Mouse (Mus musculus) macrophage (primary cell): Measurements from ENCODE around the gene Gm5771. TPM values are rescaled to one million over a fixed set of nuclear protein-coding genes. Genes with fewer than 3 reads are reported as not detected.
"Not testable (repeated sequence)": the region's sequence is repeated elsewhere in the genome, so short reads cannot be mapped to it uniquely, and the experiment has no call there.

Experiments
- H3K27ac ChIP-seq: fragments of 350-480 bp; formaldehyde crosslinking; 2 replicates; pipeline ENCODE4 v1.9.0; 2021
- H3K36me3 ChIP-seq: fragments of 350-480 bp; formaldehyde crosslinking; 2 replicates; pipeline ENCODE4 v1.9.0; 2021; ENCODE audit errors: inconsistent target
- H3K4me3 ChIP-seq: fragments of 350-480 bp; formaldehyde crosslinking; 2 replicates; pipeline ENCODE4 v1.9.0; 2021; ENCODE audit errors: inconsistent target
- H3K79me2 ChIP-seq: fragments of 350-480 bp; formaldehyde crosslinking; 2 replicates; pipeline ENCODE4 v1.9.0; 2021; ENCODE audit errors: inconsistent target
- WGBS: methylation state at CpG from one replicate; pipeline ENCODE4 v1.1.7; 2026; ENCODE audit warnings: inconsistent platforms; ENCODE audit not compliant: missing documents; 5-methylcytosine and 5-hydroxymethylcytosine counted together
- polyA plus RNA-seq: library from polyadenylated mRNA; stranded (reverse); fragments of 250-400 nt; gene quantifications from 3 replicates; pipeline ENCODE4 v1.2.4, GENCODE M21; 2018; ENCODE audit warnings: inconsistent platforms
- total RNA-seq, 78 experiments: library from RNA; depleted of rRNA; stranded (reverse); fragments of 250-400 nt; gene quantifications; 1 replicate in 9 of 78; 2 replicates in 24 of 78; 3 replicates in 43 of 78; 4 replicates in 2 of 78; pipeline ENCODE4 v1.2.4; 2018; ENCODE audit warnings: inconsistent platforms in 56 of 78

Gene Gm5771
- not detected for total RNA-seq (2018; cell fraction: chromatin; rRNA removed)
- not detected for total RNA-seq (2018; cell fraction: cytosol; rRNA removed)
- total RNA-seq (2018; cell fraction: nucleus; rRNA removed) = not detected
- polyA plus RNA-seq = not detected in 3 replicates

DNA sequence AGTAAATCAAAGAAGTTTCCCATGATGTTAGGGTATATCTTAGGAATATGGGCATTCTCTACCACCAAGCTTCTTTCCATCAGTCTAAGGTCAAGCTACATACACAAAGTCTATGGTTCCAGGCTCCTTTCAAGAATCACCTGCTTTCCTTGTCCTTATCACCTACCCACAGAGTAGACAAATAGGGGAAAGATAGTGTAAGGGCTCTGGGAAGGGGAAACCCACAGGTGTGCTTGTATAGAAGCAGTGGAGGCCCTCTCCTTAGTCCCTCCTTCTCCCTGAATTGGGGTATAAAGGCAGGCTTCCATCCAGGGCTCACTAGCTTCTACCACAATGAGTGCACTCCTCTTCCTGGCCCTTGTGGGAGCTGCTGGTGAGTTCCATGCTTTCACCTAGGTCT lies at the start of gene Gm5771:
Gene Gm5771, plus strand, starts transcription at position 301 of the 400 bp plus-strand sequence.
- H3K79me2 ChIP-seq, H3K4me3 ChIP-seq, H3K36me3 ChIP-seq, H3K27ac ChIP-seq: not testable (repeated sequence)

- H3K36me3 ChIP-seq = no peaks in the 10 kb centered on the region
- WGBS = 90% methylated on average over 2 of the region's 2 CpGs
- H3K27ac ChIP-seq = no peak within 1 kb of the TSS
- H3K4me3 ChIP-seq = no peak within 1 kb of the TSS
- no peaks in the 10 kb centered on the region for H3K79me2 ChIP-seq
These were observed 38.2 kb upstream of the Gm5771 start, which contains the start of gene Try10 for GRCm38 (mm10) chr6:41353932-41354331. Gene Try10 (plus strand): TSS chr6:41354105.

DNA sequence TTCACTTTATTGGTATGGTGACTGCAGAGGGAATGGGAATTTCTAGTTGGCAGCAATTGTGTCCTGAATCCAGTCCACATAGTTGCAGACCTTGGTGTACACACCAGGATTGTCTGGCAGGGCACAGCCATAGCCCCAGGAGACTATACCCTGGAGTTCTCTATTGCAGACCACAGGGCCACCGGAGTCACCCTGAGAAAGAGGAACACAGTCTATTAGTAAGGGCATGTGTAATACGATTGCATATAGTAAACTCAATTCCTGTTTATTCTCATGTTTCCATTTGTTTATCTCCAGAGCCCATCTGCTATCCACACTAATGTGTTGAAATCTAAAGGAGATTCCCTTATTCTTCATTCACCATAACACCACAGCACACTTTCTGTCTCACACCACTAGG lies 18.4 kb upstream of the Gm5771 start:
- WGBS = no CpG with 5 or more reads among the region's 2 CpGs
- H3K36me3 ChIP-seq = not testable (repeated sequence)

GRCm38 (mm10) chr6:41377578-41377977 lies 14.6 kb upstream of the Gm5771 start, which contains the start of gene Prss3:
Gene Prss3 (minus strand): TSS chr6:41377678.
- H3K79me2 ChIP-seq, H3K36me3 ChIP-seq, H3K4me3 ChIP-seq, H3K27ac ChIP-seq: not testable (repeated sequence)

More for the DNA sequence above, 18.4 kb upstream of the Gm5771 start:
- H3K4me3 ChIP-seq, H3K27ac ChIP-seq, H3K79me2 ChIP-seq: not testable (repeated sequence)

GRCm38 (mm10) chr6:41386781-41387180 lies 5.4 kb upstream of the Gm5771 start:
- no peak overlapping the region for H3K27ac ChIP-seq
- 100% methylated on average over 2 of the region's 2 CpGs for WGBS
- no peaks in the 10 kb centered on the region for H3K36me3 ChIP-seq
- no peaks in the 10 kb centered on the region for H3K79me2 ChIP-seq
- H3K4me3 ChIP-seq = no peak overlapping the region

DNA sequence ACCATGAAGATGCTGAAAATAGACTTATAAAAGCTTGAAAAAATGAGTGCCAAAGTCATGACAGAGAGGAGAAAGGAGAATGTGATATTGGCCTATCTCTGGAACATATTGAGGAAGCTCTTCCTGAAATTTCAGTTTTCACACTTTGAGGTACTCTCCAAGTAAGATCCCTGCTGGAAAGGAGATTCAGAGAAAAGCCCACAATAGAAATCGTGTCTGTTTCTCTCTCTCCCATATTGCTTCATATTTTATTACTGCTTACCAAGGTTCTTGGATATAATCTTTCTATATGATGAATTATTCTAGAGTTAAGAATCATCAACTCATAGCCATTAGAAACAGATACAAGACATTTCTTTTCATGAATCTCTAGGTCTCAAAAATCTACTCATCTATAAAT lies 516 bp upstream of the Gm5771 start:
- 50% methylated on average over 1 of the region's 1 CpGs for WGBS
- H3K79me2 ChIP-seq = not testable (repeated sequence)

DNA sequence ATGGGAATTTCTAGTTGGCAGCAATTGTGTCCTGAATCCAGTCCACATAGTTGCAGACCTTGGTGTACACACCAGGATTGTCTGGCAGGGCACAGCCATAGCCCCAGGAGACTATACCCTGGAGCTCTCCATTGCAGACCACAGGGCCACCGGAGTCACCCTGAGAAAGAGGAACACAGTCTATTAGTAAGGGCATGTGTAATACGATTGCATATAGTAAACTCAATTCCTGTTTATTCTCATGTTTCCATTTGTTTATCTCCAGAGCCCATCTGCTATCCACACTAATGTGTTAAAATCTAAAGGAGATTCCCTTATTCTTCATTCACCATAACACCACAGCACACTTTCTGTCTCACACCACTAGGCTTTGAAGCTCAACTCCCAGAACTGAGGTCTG lies 50.1 kb downstream of the Gm5771 start:
- WGBS = no CpG with 5 or more reads among the region's 2 CpGs
- not testable (repeated sequence) for H3K36me3 ChIP-seq, H3K4me3 ChIP-seq, H3K79me2 ChIP-seq, H3K27ac ChIP-seq

More for the DNA sequence above, 516 bp upstream of the Gm5771 start:
- H3K4me3 ChIP-seq, H3K27ac ChIP-seq, H3K36me3 ChIP-seq: not testable (repeated sequence)

DNA sequence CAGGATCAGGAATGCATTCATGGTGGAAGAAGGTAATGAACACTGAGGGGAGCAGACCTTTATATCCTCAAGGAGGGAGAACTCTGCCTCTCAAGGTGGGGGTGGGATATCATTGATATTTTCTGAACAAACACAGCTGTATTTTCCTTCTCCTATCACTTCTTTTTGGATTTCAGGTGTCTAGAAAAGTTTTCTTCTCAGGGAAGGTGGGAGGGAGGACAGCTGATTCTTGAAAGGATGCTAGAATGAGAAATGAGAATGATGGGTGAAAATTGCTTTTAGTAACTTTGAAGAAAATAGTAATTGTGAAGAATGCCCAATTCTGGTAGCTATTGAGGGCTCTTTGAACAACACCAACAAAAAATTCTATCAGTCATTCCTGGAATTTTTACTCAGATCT lies 53.9 kb downstream of the Gm5771 start, which contains the start of gene Gm10334:
Gene Gm10334, minus strand, starts transcription at position 101 of the 400 bp plus-strand sequence.
- not testable (repeated sequence) for H3K4me3 ChIP-seq

More for the DNA sequence above, 53.9 kb downstream of the Gm5771 start, which contains the start of gene Gm10334:
- H3K27ac ChIP-seq, H3K36me3 ChIP-seq, H3K79me2 ChIP-seq: not testable (repeated sequence)

Other genes starting within 250 kb of the Gm5771 start
- gene Try4, start 90.1 kb upstream of the Gm5771 start, polyA plus RNA-seq = not detected in 3 replicates
- gene Try5, start 75.5 kb upstream of the Gm5771 start, polyA plus RNA-seq = not detected in 3 replicates
- not detected in 3 replicates for gene Try10, start 38.3 kb upstream of the Gm5771 start, polyA plus RNA-seq
- gene Prss3, start 14.7 kb upstream of the Gm5771 start, polyA plus RNA-seq = not detected in 3 replicates
- not detected in 3 replicates for gene Gm10334, start 53.8 kb downstream of the Gm5771 start, polyA plus RNA-seq
- not detected in 3 replicates for gene Prss1, start 66.6 kb downstream of the Gm5771 start, polyA plus RNA-seq
- gene Prss2, start 129.4 kb downstream of the Gm5771 start, polyA plus RNA-seq = not detected in 3 replicates
- 0.25 to 0.49 TPM (median 0.26 TPM) in 3 replicates for gene Ephb6, start 213.1 kb downstream of the Gm5771 start, polyA plus RNA-seq
- not detected in 3 replicates for gene Trpv6, start 244.0 kb downstream of the Gm5771 start, polyA plus RNA-seq